Mouse (Mus musculus) spleen, postnatal 4 days (tissue): Measurements from ENCODE around the gene Slc26a3.

Source experiments
- DNase-seq, 2 experiments: peaks; one replicate each; pipeline ENCODE4 v3.0.0; 2022; ENCODE audit warnings: low spot score in 2 of 2

The Slc26a3 gene

GRCm38 (mm10) chr12:31390571-31390970 is at the start of gene Slc26a3:
TSS of gene Slc26a3 (plus strand) at chr12:31390871.
- DNase-seq, result no peak

- no peak for DNase-seq
These were observed 40.3 kb upstream of the Slc26a3 start for GRCm38 (mm10) chr12:31350191-31350943.

- DNase-seq, result peak; percentile 94 to 97
These were observed 39.4 kb upstream of the Slc26a3 start, which contains the start of gene Dld for GRCm38 (mm10) chr12:31350944-31351928. TSS of gene Dld (minus strand) at chr12:31351453.

GRCm38 (mm10) chr12:31366428-31366827 is 24.2 kb upstream of the Slc26a3 start:
- DNase-seq, result no peak

- DNase-seq, result no peak
These were observed 22.9 kb upstream of the Slc26a3 start for GRCm38 (mm10) chr12:31367721-31368120.

- no peak for DNase-seq
These were observed 21.6 kb upstream of the Slc26a3 start for GRCm38 (mm10) chr12:31369118-31369517.

- no peak for DNase-seq
These were observed 21.0 kb upstream of the Slc26a3 start for GRCm38 (mm10) chr12:31369656-31370055.

- DNase-seq, result peak; percentile 45 to 65
These were observed 15.9 kb upstream of the Slc26a3 start for GRCm38 (mm10) chr12:31374603-31375282.

- DNase-seq, result no peak
These were observed 15.4 kb upstream of the Slc26a3 start for GRCm38 (mm10) chr12:31375283-31375615.

GRCm38 (mm10) chr12:31376326-31376950 is 14.2 kb upstream of the Slc26a3 start:
- DNase-seq, result no peak

GRCm38 (mm10) chr12:31377241-31377640 is 13.4 kb upstream of the Slc26a3 start:
- no peak for DNase-seq

- no peak for DNase-seq
These were observed 9.8 kb upstream of the Slc26a3 start for GRCm38 (mm10) chr12:31380878-31381277.

GRCm38 (mm10) chr12:31382451-31382850 is 8.2 kb upstream of the Slc26a3 start:
- no peak for DNase-seq

- DNase-seq, result no peak
These were observed 3.4 kb upstream of the Slc26a3 start for GRCm38 (mm10) chr12:31387303-31387702.

- DNase-seq, result no peak
These were observed 1.0 kb downstream of the Slc26a3 start for GRCm38 (mm10) chr12:31391696-31392095.

GRCm38 (mm10) chr12:31395895-31396294 is 5.2 kb downstream of the Slc26a3 start:
- DNase-seq, result no peak

GRCm38 (mm10) chr12:31397709-31398108 is 7.0 kb downstream of the Slc26a3 start:
- no peak for DNase-seq

- no peak for DNase-seq
These were observed 10.2 kb downstream of the Slc26a3 start for GRCm38 (mm10) chr12:31400821-31401220.

GRCm38 (mm10) chr12:31401930-31402329 is 11.3 kb downstream of the Slc26a3 start:
- no peak for DNase-seq

GRCm38 (mm10) chr12:31404575-31405240 is 14.0 kb downstream of the Slc26a3 start:
- DNase-seq, result no peak

- DNase-seq, result no peak
These were observed 25.3 kb downstream of the Slc26a3 start for GRCm38 (mm10) chr12:31415971-31416370.
